Mouse (Mus musculus): Measurements from ENCODE around the gene Ryr2. TPM values are rescaled to one million over a fixed set of nuclear protein-coding genes. Genes with fewer than 3 reads are reported as not detected.
"Not testable (repeated sequence)": the region's sequence is repeated elsewhere in the genome, so short reads cannot be mapped to it uniquely, and the experiment has no call there.

The Ryr2 gene
- polyA plus RNA-seq, 1 experiment from 2014 or later = 0.43 TPM

DNA sequence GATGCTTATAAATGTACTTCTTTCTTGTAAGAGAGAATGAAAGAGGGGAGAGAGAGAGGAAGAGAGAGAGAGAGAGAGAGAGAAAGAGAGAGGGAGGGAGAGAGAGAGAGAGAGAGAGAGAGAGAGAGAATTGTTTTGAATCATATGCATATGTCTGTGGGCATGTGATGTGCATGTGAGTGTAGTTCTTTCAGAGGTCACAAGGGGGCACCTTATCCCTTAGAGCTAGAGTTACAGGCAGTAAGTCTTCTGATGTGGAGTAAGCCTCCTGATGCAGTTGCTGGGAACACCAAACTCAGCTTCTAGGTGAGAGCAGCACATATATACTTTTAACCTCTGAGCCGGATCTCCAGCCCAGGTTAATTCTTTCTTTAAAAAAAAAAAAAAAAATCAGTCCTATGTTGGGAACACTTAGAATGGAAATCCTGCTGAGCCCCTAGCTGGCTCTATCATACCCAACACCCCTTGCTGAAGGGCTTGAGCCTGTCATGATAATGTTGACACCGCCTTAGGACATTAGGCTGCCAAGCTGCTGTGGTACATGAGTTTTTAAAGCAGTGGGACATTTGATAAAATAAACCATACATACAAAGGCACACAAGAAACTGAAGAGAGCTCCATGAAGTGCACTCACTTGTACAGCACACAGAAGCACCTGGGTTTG, 281.1 kb downstream of the Ryr2 start:
- Histone ChIP-seq H3K36me3 (no peaks in the 10 kb centered on the region), H3K27ac (no peak overlapping the region), H3K27me3 (ENCODE audit: insufficient read depth, poor library complexity, severe bottlenecking) (no peaks in the 10 kb centered on the region), H3K4me1 (replicated peaks) (no peaks in the 10 kb centered on the region), H3K9me3 (no peaks in the 10 kb centered on the region), H3K4me3 (no peak overlapping the region)
- DNase-seq (ENCODE audit: low spot score) = no peak
- 89% methylated on average over 2 of the region's 2 CpGs for WGBS

GRCm38 (mm10) chr13:11818723-11819122, 288.0 kb downstream of the Ryr2 start:
- DNase-seq (ENCODE audit: low spot score) = no peak
- H3K36me3 ChIP-seq = no peaks in the 10 kb centered on the region
- no peak overlapping the region for H3K4me3 ChIP-seq
- no peaks in the 10 kb centered on the region for H3K9me3 ChIP-seq
- H3K27ac ChIP-seq = no peak overlapping the region
- H3K4me1 ChIP-seq (replicated peaks) = no peaks in the 10 kb centered on the region
- H3K27me3 ChIP-seq (ENCODE audit: insufficient read depth, poor library complexity, severe bottlenecking) = no peaks in the 10 kb centered on the region
- 80% methylated on average over 3 of the region's 3 CpGs for WGBS

DNA sequence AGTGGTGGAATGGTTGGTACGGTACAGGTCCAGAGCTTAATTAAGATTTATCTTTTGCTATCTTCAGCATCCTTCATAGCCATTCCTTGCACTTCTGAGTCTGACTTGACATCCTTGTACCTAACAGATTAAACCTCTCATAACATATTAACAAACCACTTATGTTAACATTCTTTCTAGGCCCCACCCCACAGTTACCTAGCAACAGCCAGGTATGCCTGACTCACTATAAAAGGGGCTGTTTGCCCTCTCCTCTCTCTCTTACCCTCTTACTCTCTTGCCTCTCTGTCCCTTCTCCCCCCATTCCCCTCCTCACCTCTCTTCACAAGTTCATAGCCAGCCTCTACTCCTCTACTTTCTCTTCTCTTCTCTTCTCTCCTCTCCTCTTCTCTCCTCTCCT, 297.4 kb downstream of the Ryr2 start:
- not testable (repeated sequence) for DNase-seq (ENCODE audit: low spot score); H3K4me1 ChIP-seq (replicated peaks); H3K27me3 ChIP-seq (ENCODE audit: insufficient read depth, poor library complexity, severe bottlenecking); H3K36me3 ChIP-seq; H3K4me3 ChIP-seq; H3K27ac ChIP-seq; H3K9me3 ChIP-seq
- 91% methylated on average over 1 of the region's 1 CpGs for WGBS

DNA sequence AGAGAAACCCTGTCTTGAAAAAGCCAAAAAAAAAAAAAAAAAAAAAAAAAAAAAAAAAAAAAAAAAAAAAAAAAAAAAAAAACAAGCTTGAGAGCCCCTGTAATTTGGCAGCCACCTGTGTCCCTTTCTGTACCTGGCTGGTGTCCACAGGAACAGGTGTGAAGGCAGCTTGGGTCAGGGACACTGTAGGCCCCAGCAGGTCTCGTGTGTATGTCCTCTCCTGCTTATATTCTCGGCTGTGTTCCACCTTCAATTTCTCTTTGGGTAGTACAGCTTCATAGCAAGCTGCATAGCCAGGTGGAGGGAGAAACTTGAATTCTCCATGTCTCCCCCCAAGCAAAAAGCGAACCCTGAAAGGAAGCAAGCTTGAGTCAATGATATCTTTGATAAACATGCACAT, 314.2 kb downstream of the Ryr2 start:
- Histone ChIP-seq H3K4me1 (replicated peaks) (no peaks in the 10 kb centered on the region), H3K9me3 (no peaks in the 10 kb centered on the region), H3K27me3 (ENCODE audit: insufficient read depth, poor library complexity, severe bottlenecking) (no peaks in the 10 kb centered on the region), H3K4me3 (no peak overlapping the region), H3K27ac (no peak overlapping the region), H3K36me3 (no peaks in the 10 kb centered on the region)
- no peak for DNase-seq (ENCODE audit: low spot score)
- 92% methylated on average over 3 of the region's 3 CpGs for WGBS

- H3K4me1 ChIP-seq (replicated peaks) = no peaks in the 10 kb centered on the region
- no peaks in the 10 kb centered on the region for H3K36me3 ChIP-seq
- H3K9me3 ChIP-seq = no peaks in the 10 kb centered on the region
- no peak overlapping the region for H3K27ac ChIP-seq
- H3K4me3 ChIP-seq = no peak overlapping the region
- no peaks in the 10 kb centered on the region for H3K27me3 ChIP-seq (ENCODE audit: insufficient read depth, poor library complexity, severe bottlenecking)
- WGBS = 90% methylated on average over 5 of the region's 5 CpGs
- DNase-seq (ENCODE audit: low spot score) = no peak
These were observed 316.2 kb downstream of the Ryr2 start for GRCm38 (mm10) chr13:11790536-11790935.

GRCm38 (mm10) chr13:11782411-11783155, 324.2 kb downstream of the Ryr2 start:
- H3K9me3 ChIP-seq = no peaks in the 10 kb centered on the region
- no peak overlapping the region for H3K27ac ChIP-seq
- no peaks in the 10 kb centered on the region for H3K27me3 ChIP-seq (ENCODE audit: insufficient read depth, poor library complexity, severe bottlenecking)
- DNase-seq (ENCODE audit: low spot score) = no peak
- no peaks in the 10 kb centered on the region for H3K36me3 ChIP-seq
- no peak overlapping the region for H3K4me3 ChIP-seq
- 78% methylated on average over 3 of the region's 3 CpGs for WGBS
- no peaks in the 10 kb centered on the region for H3K4me1 ChIP-seq (replicated peaks)

DNA sequence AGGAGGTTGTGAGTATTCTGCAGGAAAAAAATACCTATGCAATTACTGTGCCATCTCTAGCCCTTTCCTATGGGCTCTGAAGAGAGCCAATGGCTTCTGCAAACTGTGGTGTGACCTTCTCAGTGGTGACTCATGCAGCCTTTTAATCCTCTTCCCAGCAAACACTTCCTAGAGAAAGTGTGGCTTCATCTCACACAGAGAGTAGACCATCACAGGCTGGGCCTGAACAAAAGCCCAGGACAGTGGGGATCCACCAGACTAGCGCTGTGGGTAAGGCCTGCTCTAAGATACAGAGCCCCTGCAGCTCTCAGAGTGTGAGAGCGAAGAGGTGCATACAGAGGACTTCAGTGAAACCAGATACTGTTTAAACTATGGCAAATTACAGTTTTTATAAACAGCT, 325.7 kb downstream of the Ryr2 start:
- no peaks in the 10 kb centered on the region for H3K4me1 ChIP-seq (replicated peaks)
- no peaks in the 10 kb centered on the region for H3K27me3 ChIP-seq (ENCODE audit: insufficient read depth, poor library complexity, severe bottlenecking)
- H3K27ac ChIP-seq = no peak overlapping the region
- H3K9me3 ChIP-seq = no peaks in the 10 kb centered on the region
- 24% methylated on average over 2 of the region's 2 CpGs for WGBS
- H3K4me3 ChIP-seq = no peak overlapping the region
- H3K36me3 ChIP-seq = no peaks in the 10 kb centered on the region
- no peak for DNase-seq (ENCODE audit: low spot score)

- 92% methylated on average over 6 of the region's 6 CpGs for WGBS
- H3K36me3 ChIP-seq = no peaks in the 10 kb centered on the region
These were observed 329.0 kb downstream of the Ryr2 start for GRCm38 (mm10) chr13:11777726-11778125.

DNA sequence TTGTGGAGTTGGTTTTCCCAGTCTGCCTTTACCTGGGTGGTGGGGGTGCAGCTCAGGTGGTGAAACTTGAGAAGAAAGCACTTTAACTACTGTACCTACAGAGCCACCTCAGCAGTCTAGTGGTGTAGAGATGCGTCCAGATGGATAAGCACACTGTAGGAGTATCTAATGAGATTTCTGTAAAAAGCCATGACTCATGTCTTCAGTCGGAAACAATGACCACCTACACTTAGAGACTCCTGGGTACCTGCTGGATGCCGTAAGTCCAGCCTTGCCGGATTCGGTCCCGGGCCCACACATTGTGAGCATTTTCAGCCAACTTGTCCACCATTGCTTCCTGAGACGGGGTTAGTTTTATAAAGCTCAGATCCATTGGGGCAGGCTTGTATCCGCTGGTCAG, 334.6 kb downstream of the Ryr2 start:
- Histone ChIP-seq H3K9me3 (no peaks in the 10 kb centered on the region), H3K4me3 (no peak overlapping the region), H3K4me1 (replicated peaks) (no peaks in the 10 kb centered on the region), H3K27ac (no peak overlapping the region), H3K36me3 (no peaks in the 10 kb centered on the region), H3K27me3 (ENCODE audit: insufficient read depth, poor library complexity, severe bottlenecking) (no peaks in the 10 kb centered on the region)
- 93% methylated on average over 8 of the region's 8 CpGs for WGBS
- no peak for DNase-seq (ENCODE audit: low spot score)

More at GRCm38 (mm10) chr13:11777726-11778125, 329.0 kb downstream of the Ryr2 start:
- Histone ChIP-seq H3K27ac (no peak overlapping the region), H3K27me3 (ENCODE audit: insufficient read depth, poor library complexity, severe bottlenecking) (no peaks in the 10 kb centered on the region), H3K4me3 (no peak overlapping the region), H3K9me3 (no peaks in the 10 kb centered on the region), H3K4me1 (replicated peaks) (no peaks in the 10 kb centered on the region)
- no peak for DNase-seq (ENCODE audit: low spot score)

GRCm38 (mm10) chr13:11766899-11767298, 339.8 kb downstream of the Ryr2 start:
- Histone ChIP-seq H3K27ac (no peak overlapping the region), H3K9me3 (peaks cover 4% of the 10 kb centered on the region; the same call in 1 of the 2 replicates), H3K27me3 (ENCODE audit: insufficient read depth, poor library complexity, severe bottlenecking) (no peaks in the 10 kb centered on the region), H3K36me3 (no peaks in the 10 kb centered on the region), H3K4me3 (no peak overlapping the region), H3K4me1 (replicated peaks) (no peaks in the 10 kb centered on the region)
- WGBS = 64% methylated on average over 2 of the region's 2 CpGs
- no peak for DNase-seq (ENCODE audit: low spot score)

GRCm38 (mm10) chr13:11763925-11764324, 342.8 kb downstream of the Ryr2 start:
- H3K36me3 ChIP-seq = no peaks in the 10 kb centered on the region
- no peaks in the 10 kb centered on the region for H3K27me3 ChIP-seq (ENCODE audit: insufficient read depth, poor library complexity, severe bottlenecking)
- DNase-seq (ENCODE audit: low spot score) = no peak
- H3K9me3 ChIP-seq = peaks cover 4% of the 10 kb centered on the region; the same call in 1 of the 2 replicates
- H3K27ac ChIP-seq = no peak overlapping the region
- H3K4me3 ChIP-seq = no peak overlapping the region
- WGBS = 81% methylated on average over 4 of the region's 4 CpGs
- no peaks in the 10 kb centered on the region for H3K4me1 ChIP-seq (replicated peaks)

GRCm38 (mm10) chr13:11763104-11763503, 343.6 kb downstream of the Ryr2 start:
- Histone ChIP-seq H3K36me3 (no peaks in the 10 kb centered on the region), H3K27ac (no peak overlapping the region), H3K4me3 (no peak overlapping the region), H3K4me1 (replicated peaks) (no peaks in the 10 kb centered on the region), H3K27me3 (ENCODE audit: insufficient read depth, poor library complexity, severe bottlenecking) (no peaks in the 10 kb centered on the region), H3K9me3 (peaks cover 4% of the 10 kb centered on the region; the same call in 1 of the 2 replicates)
- 86% methylated on average over 3 of the region's 3 CpGs for WGBS
- no peak for DNase-seq (ENCODE audit: low spot score)

DNA sequence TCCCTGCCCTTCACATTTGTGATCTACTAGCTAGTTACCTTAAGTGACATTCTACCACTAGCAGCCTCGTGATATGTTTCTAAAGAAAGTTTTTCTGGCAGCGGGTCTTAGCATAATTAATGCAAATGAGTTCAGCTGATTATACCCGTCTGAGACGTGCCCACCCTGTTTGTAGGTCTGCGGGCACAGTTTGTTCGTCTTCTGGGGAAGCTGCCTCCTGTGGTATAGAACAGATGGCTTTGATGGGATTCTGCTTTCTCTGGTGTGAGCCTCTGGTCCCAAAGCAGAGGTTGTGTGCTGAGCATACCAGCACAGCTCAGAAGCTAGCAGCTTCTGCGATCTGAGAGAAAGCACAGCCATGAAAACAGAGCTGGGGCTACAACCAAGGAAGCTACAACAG, 348.9 kb downstream of the Ryr2 start:
- Histone ChIP-seq H3K36me3 (no peaks in the 10 kb centered on the region), H3K27me3 (ENCODE audit: insufficient read depth, poor library complexity, severe bottlenecking) (no peaks in the 10 kb centered on the region), H3K9me3 (no peaks in the 10 kb centered on the region), H3K27ac (no peak overlapping the region), H3K4me3 (no peak overlapping the region), H3K4me1 (replicated peaks) (no peaks in the 10 kb centered on the region)
- no peak for DNase-seq (ENCODE audit: low spot score)
- WGBS = 70% methylated on average over 7 of the region's 7 CpGs
